Mouse (Mus musculus) lung, postnatal 36 days (tissue): ENCODE data around the gene Mta1.

Source experiments
- DNase-seq: peaks from one replicate; pipeline ENCODE4 v3.0.0; 2022; ENCODE audit warnings: mixed read lengths

Gene Mta1

GRCm38 (mm10) chr12:113098530-113099151 lies 563 bp downstream of the Mta1 start:
- DNase-seq = no peak

GRCm38 (mm10) chr12:113099470-113100237 lies 1.6 kb downstream of the Mta1 start:
- no peak for DNase-seq

GRCm38 (mm10) chr12:113100448-113101076 lies 2.5 kb downstream of the Mta1 start:
- peak; percentile 52 for DNase-seq

- DNase-seq = no peak
Observed at GRCm38 (mm10) chr12:113101251-113101960, 3.3 kb downstream of the Mta1 start.

- peak; percentile 80 for DNase-seq
Observed at GRCm38 (mm10) chr12:113102461-113102860, 4.4 kb downstream of the Mta1 start.

- DNase-seq = peak; percentile 28
Observed at GRCm38 (mm10) chr12:113103846-113104451, 5.9 kb downstream of the Mta1 start.

GRCm38 (mm10) chr12:113106386-113106785 lies 8.3 kb downstream of the Mta1 start:
- DNase-seq = peak; percentile 62

- DNase-seq = no peak
Observed at GRCm38 (mm10) chr12:113107431-113108124, 9.5 kb downstream of the Mta1 start.

GRCm38 (mm10) chr12:113108528-113109283 lies 10.6 kb downstream of the Mta1 start:
- no peak for DNase-seq

- DNase-seq = no peak
Observed at GRCm38 (mm10) chr12:113109801-113110200, 11.7 kb downstream of the Mta1 start.

GRCm38 (mm10) chr12:113114141-113114540 lies 16.1 kb downstream of the Mta1 start:
- no peak for DNase-seq

- DNase-seq = peak; percentile 44
Observed at GRCm38 (mm10) chr12:113114856-113115538, 16.9 kb downstream of the Mta1 start.

GRCm38 (mm10) chr12:113119516-113120410 lies 21.7 kb downstream of the Mta1 start:
- DNase-seq = peak; percentile 91

- DNase-seq = no peak
Observed at GRCm38 (mm10) chr12:113124726-113125125, 26.6 kb downstream of the Mta1 start.

- DNase-seq = no peak
Observed at GRCm38 (mm10) chr12:113130732-113131131, 32.7 kb downstream of the Mta1 start.

- DNase-seq = no peak
Observed at GRCm38 (mm10) chr12:113131601-113132000, 33.5 kb downstream of the Mta1 start.

GRCm38 (mm10) chr12:113132567-113132966 lies 34.5 kb downstream of the Mta1 start:
- peak; percentile 97 for DNase-seq

- DNase-seq = peak; percentile 41
Observed at GRCm38 (mm10) chr12:113133260-113133659, 35.2 kb downstream of the Mta1 start.

GRCm38 (mm10) chr12:113133861-113134403 lies 35.9 kb downstream of the Mta1 start:
- peak; percentile 38 for DNase-seq
